Mouse (Mus musculus) liver, embryonic 12.5 days (tissue): ENCODE measurements around the gene Zfx. TPM values are rescaled to one million over a fixed set of nuclear protein-coding genes. Genes with fewer than 3 reads are reported as not detected.

ENCODE experiments used
- ATAC-seq: fragments of 200-750 bp; cut with Nextera tagmentation; 2 replicates; pipeline ENCODE4 v1.8.0; 2017; ENCODE audit warnings: moderate number of reproducible peaks, mild to moderate bottlenecking, moderate library complexity
- H3K27ac ChIP-seq: fragments of 300-500 bp; sonication (generic); 2 replicates; pipeline ENCODE4 v1.5.1; 2016; ENCODE audit warnings: mild to moderate bottlenecking
- H3K27me3 ChIP-seq: fragments of 300-500 bp; sonication (generic); replicated peaks from 2 replicates; pipeline ENCODE4 v1.6.1; 2016; ENCODE audit warnings: mild to moderate bottlenecking, moderate library complexity
- H3K36me3 ChIP-seq: fragments of 300-500 bp; sonication (generic); 2 replicates; pipeline ENCODE4 v1.6.1; 2016; ENCODE audit warnings: mild to moderate bottlenecking, moderate library complexity
- H3K4me1 ChIP-seq: fragments of 300-500 bp; sonication (generic); 2 replicates; pipeline ENCODE4 v1.6.1; 2016
- H3K4me2 ChIP-seq: fragments of 300-500 bp; sonication (generic); 2 replicates; pipeline ENCODE4 v1.6.1; 2016; ENCODE audit warnings: mild to moderate bottlenecking, moderate library complexity
- H3K4me3 ChIP-seq: fragments of 300-500 bp; sonication (generic); 2 replicates; pipeline ENCODE4 v1.5.1; 2016; ENCODE audit warnings: mild to moderate bottlenecking, moderate library complexity
- H3K9ac ChIP-seq: fragments of 300-500 bp; sonication (generic); 2 replicates; pipeline ENCODE4 v1.6.1; 2016; ENCODE audit warnings: mild to moderate bottlenecking, moderate library complexity
- H3K9me3 ChIP-seq: fragments of 300-500 bp; sonication (generic); replicated peaks from 2 replicates; pipeline ENCODE4 v1.6.1; 2016; ENCODE audit warnings: mild to moderate bottlenecking, moderate library complexity
- WGBS: fragments of 180-500 bp; shearing (Covaris S2); methylation state at CpG from one replicate; pipeline ENCODE4 v1.1.7; 2016; ENCODE audit not compliant: insufficient replicate concordance; 5-methylcytosine and 5-hydroxymethylcytosine counted together
- polyA plus RNA-seq: library from polyadenylated mRNA; unstranded; fragments of >200 nt; fragmentation: Nextera tagmentation; extraction: Ambion mirVana; gene quantifications from 2 replicates; pipeline ENCODE4 v1.2.1, GENCODE M21; 2016

The Zfx gene
- polyA plus RNA-seq, 1 experiment from 2014 or later = 16.3 TPM

DNA sequence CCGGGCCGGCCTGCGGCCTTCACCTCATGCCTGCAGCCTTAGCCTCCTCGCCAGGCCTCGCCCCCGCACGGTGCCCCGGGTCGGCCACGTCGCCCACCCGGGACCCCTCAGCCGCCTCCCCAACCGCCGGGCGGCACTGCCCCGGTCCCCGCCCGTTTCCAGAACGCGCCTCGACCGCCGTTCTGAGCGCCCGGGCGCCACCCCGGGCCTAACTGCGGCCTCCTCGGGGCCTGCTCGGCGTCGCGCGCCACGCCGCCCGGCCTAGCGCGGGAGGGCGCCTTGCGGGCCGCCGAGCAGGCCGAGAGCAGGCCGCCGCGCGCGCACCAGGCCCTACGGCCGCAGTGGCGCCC is 818 bp downstream of the Zfx start:
- 15% methylated on average over 26 of the region's 53 CpGs for WGBS
- peak; percentile 68 for ATAC-seq

DNA sequence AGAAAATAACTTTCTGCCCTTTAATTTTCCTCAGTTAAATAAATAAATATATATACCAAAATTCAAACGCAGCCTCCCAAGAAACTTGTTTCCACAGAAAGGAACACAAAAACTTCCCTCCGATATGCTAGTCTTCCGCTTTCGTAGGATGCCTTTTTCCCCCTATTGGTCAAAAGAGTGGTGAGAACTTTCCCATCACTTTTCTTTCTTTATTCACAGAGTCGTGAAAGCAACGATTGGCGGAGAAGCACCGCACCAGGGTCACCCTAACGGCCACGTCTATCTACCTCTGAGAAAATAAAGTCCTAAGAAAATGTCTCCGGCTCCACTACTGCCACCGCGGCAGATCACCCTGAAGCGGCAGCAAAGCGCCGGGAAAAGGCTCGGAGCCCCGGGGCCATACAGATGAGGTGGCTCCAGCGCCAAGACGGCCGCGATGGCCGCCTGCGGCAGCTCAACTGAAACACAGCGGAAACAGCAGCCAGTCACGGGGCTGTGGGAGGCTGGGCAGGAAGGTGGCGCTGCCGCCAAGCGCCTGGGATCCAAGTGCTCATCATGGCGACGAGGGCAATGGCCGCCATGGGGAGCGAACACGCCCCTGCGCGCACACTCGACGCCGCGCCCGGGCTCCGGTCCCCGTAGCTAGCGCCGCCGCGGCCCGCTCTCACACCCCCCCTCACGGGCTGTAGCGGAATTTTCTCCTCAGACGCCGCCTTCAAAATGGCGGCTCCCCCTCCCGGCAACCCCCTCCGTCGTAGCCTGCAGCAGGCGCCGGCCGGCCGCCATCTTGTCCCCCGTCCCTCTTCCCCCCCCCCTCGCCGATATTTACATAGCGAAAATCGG is 1.4 kb downstream of the Zfx start:
- peak; percentile 85 for ATAC-seq
- peaks cover 38% of the 10 kb centered on the region for H3K27me3 ChIP-seq
- 14% methylated on average over 52 of the region's 65 CpGs for WGBS

More for the DNA sequence above, 818 bp downstream of the Zfx start:
- H3K4me3 ChIP-seq = peak overlapping the region; percentile 75
- H3K9ac ChIP-seq = peak overlapping the region; percentile 92
- H3K27ac ChIP-seq = peak overlapping the region; percentile 98
- peaks cover 42% of the 10 kb centered on the region for H3K27me3 ChIP-seq
- H3K9me3 ChIP-seq = no peaks in the 10 kb centered on the region
- H3K4me1 ChIP-seq = peaks cover 12% of the 10 kb centered on the region
- peak overlapping the region; percentile 76 for H3K4me2 ChIP-seq
- no peaks in the 10 kb centered on the region for H3K36me3 ChIP-seq

DNA sequence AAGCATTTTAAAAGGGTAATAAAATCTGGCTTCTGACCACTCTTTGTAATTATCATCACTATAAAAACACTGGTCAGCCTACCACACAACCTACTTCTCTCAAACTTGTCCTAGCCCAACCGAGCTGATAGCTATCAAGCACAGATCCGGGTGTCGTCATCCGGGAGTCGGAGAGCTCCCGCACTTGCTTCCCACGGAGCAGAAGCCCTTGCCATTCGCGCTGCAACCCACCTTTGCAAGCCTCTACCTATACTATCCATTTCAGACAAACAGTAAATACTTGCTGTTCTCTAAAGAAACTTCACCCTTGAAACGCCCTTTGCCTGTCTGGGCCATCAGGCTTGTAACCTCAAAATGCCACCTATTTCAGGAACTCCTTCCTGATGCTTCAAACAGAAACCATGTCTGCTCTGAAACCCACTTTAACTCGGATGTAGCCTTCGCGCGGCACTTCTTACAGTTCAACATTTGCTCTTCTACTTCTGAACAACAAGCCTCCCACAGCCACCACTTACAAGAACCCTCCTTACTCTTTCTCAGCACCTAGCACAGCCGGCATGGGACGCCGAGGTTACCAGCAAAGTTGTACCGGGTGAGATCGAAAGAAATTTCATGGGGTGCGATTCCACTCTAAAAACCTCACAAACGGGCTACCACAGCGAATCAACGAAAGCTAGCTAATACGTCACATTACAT is 2.2 kb downstream of the Zfx start:
- Histone ChIP-seq H3K27ac (peak overlapping the region; percentile 98), H3K9me3 (no peaks in the 10 kb centered on the region), H3K4me2 (peak overlapping the region; percentile 76), H3K27me3 (peaks cover 35% of the 10 kb centered on the region), H3K36me3 (no peaks in the 10 kb centered on the region), H3K4me1 (peaks cover 12% of the 10 kb centered on the region), H3K4me3 (peak overlapping the region; percentile 75), H3K9ac (peak overlapping the region; percentile 92)
- 13% methylated on average over 24 of the region's 24 CpGs for WGBS
- ATAC-seq = no peak

More for the DNA sequence above, 1.4 kb downstream of the Zfx start:
- Histone ChIP-seq H3K36me3 (no peaks in the 10 kb centered on the region), H3K9me3 (no peaks in the 10 kb centered on the region), H3K4me3 (peak overlapping the region; percentile 75), H3K4me1 (peaks cover 12% of the 10 kb centered on the region), H3K9ac (peak overlapping the region; percentile 92), H3K4me2 (peak overlapping the region; percentile 76), H3K27ac (peak overlapping the region; percentile 98)

DNA sequence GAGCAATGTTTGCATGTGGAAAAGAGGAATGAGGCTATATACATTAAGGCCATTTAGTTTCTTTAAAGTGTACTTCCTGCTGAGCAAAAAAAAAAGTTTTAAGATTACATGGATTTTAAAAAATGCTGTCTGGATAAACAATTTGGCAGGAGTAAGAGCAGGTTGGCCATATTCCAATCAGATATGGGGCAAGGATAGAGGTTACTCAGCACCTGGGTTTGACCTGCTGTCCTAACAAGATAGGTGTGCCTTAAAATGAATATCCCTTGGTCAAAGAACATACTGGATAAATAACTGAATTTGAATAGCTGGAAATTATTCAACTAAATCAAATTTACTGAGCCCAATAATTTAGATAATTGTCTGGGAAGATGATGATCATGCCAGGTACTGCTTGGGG is 5.2 kb downstream of the Zfx start:
- Histone ChIP-seq H3K9ac (no peak overlapping the region), H3K4me3 (no peak overlapping the region)
- no peak for ATAC-seq

DNA sequence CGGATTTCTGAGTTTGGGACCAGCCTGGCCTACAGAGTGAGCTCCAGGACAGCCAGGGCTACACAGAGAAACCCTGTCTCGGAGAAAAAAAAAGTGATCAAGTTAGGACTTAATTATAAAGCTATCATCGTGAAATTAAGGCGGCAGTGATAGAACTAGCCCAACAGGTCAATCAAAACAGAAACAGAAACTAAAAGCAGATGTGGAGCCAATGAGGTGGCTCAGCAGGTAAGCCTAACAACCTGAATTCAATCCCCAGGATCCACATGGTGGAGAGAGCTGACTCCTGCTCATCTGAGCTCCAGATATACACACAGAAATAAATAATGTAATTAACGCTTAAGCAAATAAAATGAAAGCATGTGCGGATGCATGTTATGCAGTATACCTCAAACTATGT is 7.6 kb downstream of the Zfx start:
- Histone ChIP-seq H3K4me1 (peaks cover 14% of the 10 kb centered on the region), H3K27me3 (peaks cover 12% of the 10 kb centered on the region; the same call in 1 of the 2 replicates), H3K9ac (no peak overlapping the region), H3K36me3 (0 out of 2 replicates have a peak, but pooled peaks cover 2% of the 10 kb centered on the region), H3K4me2 (no peak overlapping the region), H3K4me3 (no peak overlapping the region), H3K9me3 (no peaks in the 10 kb centered on the region), H3K27ac (no peak overlapping the region)
- 72% methylated on average over 6 of the region's 6 CpGs for WGBS
- no peak for ATAC-seq

More for the DNA sequence above, 5.2 kb downstream of the Zfx start:
- peaks cover 14% of the 10 kb centered on the region for H3K4me1 ChIP-seq
- H3K36me3 ChIP-seq = no peaks in the 10 kb centered on the region
- no peak overlapping the region for H3K4me2 ChIP-seq
- H3K27ac ChIP-seq = no peak overlapping the region
- H3K9me3 ChIP-seq = no peaks in the 10 kb centered on the region
- H3K27me3 ChIP-seq = peaks cover 35% of the 10 kb centered on the region

DNA sequence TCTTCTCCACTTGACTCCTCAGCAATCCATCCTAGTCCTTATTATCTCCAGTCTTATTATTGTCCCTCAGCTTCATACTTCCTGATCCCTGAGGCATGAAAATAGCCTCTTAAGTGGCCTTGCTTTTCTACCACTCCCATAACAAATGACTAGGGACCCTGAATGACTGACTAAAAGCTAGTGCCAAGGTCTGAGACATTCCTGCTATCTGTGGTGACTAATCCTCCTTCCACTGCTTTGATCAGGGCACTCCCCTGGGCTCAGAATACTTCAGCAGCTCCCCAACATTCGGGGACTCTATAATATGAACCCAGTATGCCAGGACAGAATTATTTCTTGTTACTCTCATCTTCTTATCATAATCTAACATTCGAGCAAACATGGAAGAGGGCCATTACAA is 17.5 kb downstream of the Zfx start:
- Histone ChIP-seq H3K27me3 (peaks cover 2% of the 10 kb centered on the region), H3K4me3 (no peak overlapping the region), H3K27ac (no peak overlapping the region), H3K9ac (no peak overlapping the region), H3K36me3 (peaks cover 9% of the 10 kb centered on the region), H3K4me1 (no peaks in the 10 kb centered on the region), H3K4me2 (no peak overlapping the region), H3K9me3 (no peaks in the 10 kb centered on the region)
- 56% methylated on average over 2 of the region's 2 CpGs for WGBS
- no peak for ATAC-seq

DNA sequence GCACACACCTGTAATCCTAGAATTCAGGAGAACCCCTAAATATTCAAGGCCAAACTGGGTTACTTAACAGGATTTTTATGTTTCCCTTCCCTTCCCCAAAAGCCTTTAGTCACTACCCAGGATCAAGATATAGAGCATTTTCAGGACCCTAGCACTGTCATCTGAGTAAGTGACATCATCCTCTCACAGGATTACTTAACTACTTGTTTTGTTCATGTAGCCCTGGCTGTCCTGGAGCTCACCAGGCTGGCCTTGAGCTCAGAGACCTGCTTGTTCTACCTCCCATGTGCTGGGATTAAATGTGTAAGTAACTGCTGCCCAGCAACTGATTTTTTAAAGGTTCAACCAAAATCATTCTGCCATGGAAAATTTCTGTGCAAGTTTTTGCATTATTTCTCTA is 20.6 kb downstream of the Zfx start:
- Histone ChIP-seq H3K27me3 (peaks cover 2% of the 10 kb centered on the region), H3K4me1 (no peaks in the 10 kb centered on the region)

DNA sequence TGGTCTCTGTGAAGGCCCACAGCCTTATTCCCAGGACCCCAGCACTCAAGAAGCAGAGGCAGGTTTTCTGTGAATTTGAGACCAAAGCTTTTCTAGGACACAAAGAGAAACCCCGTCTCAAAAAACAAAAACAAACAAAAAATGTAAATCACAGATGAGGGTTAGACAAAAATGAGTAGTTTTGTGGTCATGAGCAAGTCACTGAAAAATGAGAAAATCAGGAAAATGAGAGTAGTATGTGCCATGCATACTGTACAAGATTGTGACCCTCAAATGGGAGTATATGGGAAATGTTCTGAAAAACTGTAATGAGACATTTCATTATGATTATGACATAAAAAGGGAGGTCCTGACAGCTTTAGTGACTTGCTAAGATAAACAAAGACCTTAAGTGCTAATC is 22.9 kb downstream of the Zfx start:
- Histone ChIP-seq H3K9ac (no peak overlapping the region), H3K4me1 (no peaks in the 10 kb centered on the region), H3K9me3 (no peaks in the 10 kb centered on the region), H3K4me3 (no peak overlapping the region), H3K27ac (no peak overlapping the region), H3K27me3 (peaks cover 7% of the 10 kb centered on the region), H3K36me3 (peaks cover 45% of the 10 kb centered on the region), H3K4me2 (no peak overlapping the region)
- no peak for ATAC-seq
- 66% methylated on average over 1 of the region's 1 CpGs for WGBS

More for the DNA sequence above, 20.6 kb downstream of the Zfx start:
- Histone ChIP-seq H3K4me3 (no peak overlapping the region), H3K4me2 (no peak overlapping the region), H3K27ac (no peak overlapping the region), H3K9ac (no peak overlapping the region), H3K9me3 (no peaks in the 10 kb centered on the region), H3K36me3 (peaks cover 27% of the 10 kb centered on the region)
- ATAC-seq = no peak

DNA sequence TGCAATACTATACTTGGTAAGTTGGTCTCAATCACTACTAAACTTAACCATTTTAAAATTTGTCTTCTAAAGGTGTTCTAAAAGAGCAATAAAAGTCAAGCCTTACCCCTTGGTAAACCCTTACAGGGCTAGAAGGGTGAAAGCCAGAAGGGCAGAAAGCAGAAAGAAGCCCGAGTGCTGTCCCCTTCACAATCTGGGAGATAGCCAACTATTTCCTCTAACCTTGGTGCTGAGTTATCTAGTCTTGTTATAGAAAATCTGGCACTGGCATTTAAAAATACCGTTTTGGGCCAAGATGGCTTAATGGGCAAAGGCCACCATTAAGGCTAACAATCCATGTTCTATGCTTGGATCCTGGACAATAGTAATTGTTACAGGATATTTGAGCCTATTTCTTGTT is 32.5 kb downstream of the Zfx start:
- Histone ChIP-seq H3K27me3 (peaks cover 3% of the 10 kb centered on the region; the same call in 1 of the 2 replicates), H3K9ac (no peak overlapping the region), H3K4me1 (no peaks in the 10 kb centered on the region), H3K27ac (no peak overlapping the region), H3K4me2 (no peak overlapping the region), H3K9me3 (no peaks in the 10 kb centered on the region), H3K36me3 (peaks cover 31% of the 10 kb centered on the region), H3K4me3 (no peak overlapping the region)
- no peak for ATAC-seq
- 73% methylated on average over 2 of the region's 2 CpGs for WGBS

DNA sequence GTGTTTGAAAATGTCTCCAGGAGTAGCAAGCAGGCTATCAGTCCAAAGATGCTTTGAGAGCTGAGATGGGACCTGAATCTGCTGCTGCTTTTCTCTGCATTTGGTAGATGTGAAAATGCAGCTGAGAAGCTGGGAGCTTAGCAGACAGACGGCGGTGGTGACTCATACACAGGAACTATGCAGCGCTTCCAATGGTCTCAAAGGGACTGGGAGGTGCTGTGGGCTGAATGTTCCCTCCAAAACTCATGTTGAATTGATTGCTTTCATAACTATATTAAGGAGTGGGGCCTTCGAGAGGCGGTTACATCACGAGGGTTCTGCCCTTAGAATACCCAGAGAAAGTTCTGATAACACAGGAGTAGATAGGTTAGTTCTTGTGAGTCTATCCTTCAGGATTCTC is 62.3 kb downstream of the Zfx start:
- Histone ChIP-seq H3K9ac (no peak overlapping the region), H3K36me3 (no peaks in the 10 kb centered on the region), H3K27ac (no peak overlapping the region), H3K4me3 (no peak overlapping the region), H3K4me1 (no peaks in the 10 kb centered on the region), H3K9me3 (no peaks in the 10 kb centered on the region), H3K27me3 (peaks cover 20% of the 10 kb centered on the region), H3K4me2 (no peak overlapping the region)
- no peak for ATAC-seq
- 37% methylated on average over 6 of the region's 6 CpGs for WGBS

DNA sequence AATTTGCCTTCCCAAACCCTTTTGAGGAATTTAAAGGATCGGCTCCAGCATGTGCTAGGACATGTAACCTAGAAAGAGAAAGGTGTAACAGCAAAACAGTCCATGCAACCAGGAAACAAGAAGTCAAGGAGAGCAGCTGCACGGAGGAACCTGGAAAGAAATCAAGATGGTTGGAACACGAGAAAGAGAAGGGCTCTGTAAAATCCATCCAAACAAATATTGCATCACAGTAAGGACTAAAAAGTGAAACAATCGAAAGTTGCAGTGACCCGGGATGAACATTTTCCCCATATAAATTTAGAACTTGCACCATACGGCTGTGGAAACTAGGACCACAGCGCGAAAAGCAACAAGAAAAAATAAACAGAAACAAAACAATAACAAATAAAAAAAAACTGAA is 62.8 kb downstream of the Zfx start:
- H3K9me3 ChIP-seq = no peaks in the 10 kb centered on the region
- 57% methylated on average over 8 of the region's 8 CpGs for WGBS
- no peak overlapping the region for H3K4me3 ChIP-seq
- no peak for ATAC-seq
- no peak overlapping the region for H3K9ac ChIP-seq
- H3K4me2 ChIP-seq = no peak overlapping the region
- H3K27ac ChIP-seq = no peak overlapping the region
- H3K4me1 ChIP-seq = no peaks in the 10 kb centered on the region
- H3K27me3 ChIP-seq = peaks cover 24% of the 10 kb centered on the region
- H3K36me3 ChIP-seq = no peaks in the 10 kb centered on the region

DNA sequence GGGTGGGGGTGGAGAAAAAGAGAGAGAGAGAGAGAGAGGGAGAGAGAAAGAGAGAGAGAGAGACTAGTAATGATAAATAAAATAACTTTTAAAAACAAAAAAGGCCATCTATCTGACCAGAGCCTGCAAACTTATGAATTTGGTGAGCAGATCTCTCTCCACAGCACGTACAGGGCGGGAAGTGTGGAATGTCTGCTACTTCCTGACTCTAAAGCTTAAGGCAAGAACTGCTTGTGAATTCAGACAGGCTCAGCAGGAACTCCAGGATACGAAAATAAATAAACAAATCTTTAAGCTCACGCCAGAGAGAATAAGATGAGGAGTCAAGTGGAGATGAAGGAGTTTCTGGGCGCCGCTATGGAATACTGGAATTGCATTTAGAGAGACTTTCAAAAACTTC is 64.8 kb downstream of the Zfx start:
- WGBS = 45% methylated on average over 6 of the region's 6 CpGs
- no peak for ATAC-seq
- no peak overlapping the region for H3K4me3 ChIP-seq
- no peak overlapping the region for H3K4me2 ChIP-seq
- H3K36me3 ChIP-seq = no peaks in the 10 kb centered on the region
- no peaks in the 10 kb centered on the region for H3K9me3 ChIP-seq
- H3K27me3 ChIP-seq = peaks cover 29% of the 10 kb centered on the region
- no peak overlapping the region for H3K9ac ChIP-seq
- H3K27ac ChIP-seq = no peak overlapping the region
- no peaks in the 10 kb centered on the region for H3K4me1 ChIP-seq
